Mouse (Mus musculus) brain, embryonic 14.5 days (tissue): ENCODE data around the gene Hcn2.

Experiments
- CTCF ChIP-seq: fragments of 200-500 bp; IDR thresholded peaks from 2 replicates; pipeline ENCODE4 v1.5.1; 2012; ENCODE audit warnings: inconsistent platforms, mild to moderate bottlenecking, moderate library complexity, borderline replicate concordance; ENCODE audit not compliant: insufficient read depth, insufficient read length; ENCODE audit errors: extremely low read depth
- POLR2A ChIP-seq: fragments of 200-500 bp; IDR thresholded peaks from 2 replicates; pipeline ENCODE4 v1.6.1; 2012; ENCODE audit warnings: mild to moderate bottlenecking, inconsistent platforms, borderline replicate concordance; ENCODE audit not compliant: poor library complexity, insufficient read depth, insufficient read length, severe bottlenecking; ENCODE audit errors: extremely low read depth

DNA sequence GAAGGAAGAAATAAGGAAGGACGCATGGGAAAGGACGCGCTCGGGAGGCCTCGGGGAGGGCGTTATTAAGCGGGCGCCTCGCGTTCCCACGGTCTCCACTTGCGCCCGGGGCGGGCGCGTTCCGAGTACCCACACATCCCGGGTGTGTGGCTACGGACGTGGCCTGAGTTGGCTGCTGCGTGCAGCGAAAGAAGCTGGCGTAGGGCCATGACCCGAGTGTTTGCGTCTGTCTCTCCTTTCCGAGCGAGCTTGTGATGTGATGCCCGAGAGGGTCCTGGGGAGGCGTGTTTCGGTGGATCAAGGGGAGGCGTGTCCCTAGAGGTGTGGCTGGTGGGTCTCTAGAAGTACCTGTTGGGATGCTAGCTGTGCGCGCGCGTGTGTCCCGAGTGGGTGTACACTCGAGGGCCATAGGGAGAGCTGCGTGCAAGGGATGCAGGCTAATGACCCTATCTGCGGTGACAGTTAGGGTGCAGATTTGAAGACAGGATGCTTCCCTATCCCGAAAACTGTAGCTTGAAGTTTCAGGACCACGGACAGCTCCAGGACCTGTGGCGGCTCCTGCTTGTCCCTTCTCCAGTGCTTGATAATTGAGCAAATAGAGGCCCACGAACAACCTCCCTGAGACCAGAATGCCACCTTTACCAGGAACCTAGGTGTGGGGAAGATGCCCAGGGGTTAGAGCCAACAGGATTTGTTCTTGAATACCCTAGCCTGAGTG is 1.4 kb downstream of the Hcn2 start:
- no peak for TF ChIP-seq CTCF
- no peak for TF ChIP-seq POLR2A
